Mouse (Mus musculus) sigmoid colon, adult 10 weeks (tissue): ENCODE measurements around the gene Olfr1009. TPM values are rescaled to one million over a fixed set of nuclear protein-coding genes. Genes with fewer than 3 reads are reported as not detected.

Experiments
- polyA plus RNA-seq: library from polyadenylated mRNA; stranded (reverse); fragments of 350-450 nt; fragmentation: Illumina TruSeq; extraction: RNeasy Lipid Tissue Mini Kit (QIAGEN cat#74804); gene quantifications from one replicate; pipeline ENCODE4 v1.2.3, GENCODE M21; 2014; ENCODE audit warnings: low read depth, low replicate concordance

The Olfr1009 gene
- not detected for polyA plus RNA-seq

GRCm38 (mm10) chr2:85715119-85715518 lies at the start of gene Olfr1009:
Gene Olfr1009, plus strand, starts transcription at chr2:85715419.

GRCm38 (mm10) chr2:85678667-85679066 lies 36.6 kb upstream of the Olfr1009 start, which contains the start of gene Olfr1006:
Gene Olfr1006, minus strand, starts transcription at chr2:85678767.

GRCm38 (mm10) chr2:85689131-85689530 lies 26.1 kb upstream of the Olfr1009 start, which contains the start of gene Olfr1008:
Gene Olfr1008, plus strand, starts transcription at chr2:85689431.

GRCm38 (mm10) chr2:85762666-85763065 lies 47.4 kb downstream of the Olfr1009 start, which contains the start of gene Olfr1012:
Gene Olfr1012, minus strand, starts transcription at chr2:85762766.

GRCm38 (mm10) chr2:85766798-85767197 lies 51.6 kb downstream of the Olfr1009 start, which contains the start of gene Olfr1013:
Gene Olfr1013, plus strand, starts transcription at chr2:85767098.

GRCm38 (mm10) chr2:85772413-85772812 lies 57.2 kb downstream of the Olfr1009 start, which contains the start of gene Olfr1014:
Gene Olfr1014, plus strand, starts transcription at chr2:85772713.

Other genes starting within 250 kb of the Olfr1009 start
- gene 4833423E24Rik, start 196.4 kb upstream of the Olfr1009 start, polyA plus RNA-seq = not detected
- gene Olfr996, start 136.2 kb upstream of the Olfr1009 start, polyA plus RNA-seq = not detected
- not detected for gene Olfr998, start 126.5 kb upstream of the Olfr1009 start, polyA plus RNA-seq
- gene Olfr1000, start 103.5 kb upstream of the Olfr1009 start, polyA plus RNA-seq = not detected
- not detected for gene Olfr1002, start 64.7 kb upstream of the Olfr1009 start, polyA plus RNA-seq
- gene Olfr154, start 51.0 kb upstream of the Olfr1009 start, polyA plus RNA-seq = not detected
- gene Olfr1006, start 36.7 kb upstream of the Olfr1009 start, polyA plus RNA-seq = not detected
- gene Olfr1008, start 26.0 kb upstream of the Olfr1009 start, polyA plus RNA-seq = not detected
- gene Olfr1012, start 47.3 kb downstream of the Olfr1009 start, polyA plus RNA-seq = not detected
- gene Olfr1013, start 51.7 kb downstream of the Olfr1009 start, polyA plus RNA-seq = not detected
- gene Olfr1014, start 57.3 kb downstream of the Olfr1009 start, polyA plus RNA-seq = not detected
- gene Olfr1015, start 66.6 kb downstream of the Olfr1009 start, polyA plus RNA-seq = not detected
- not detected for gene Olfr1016, start 87.1 kb downstream of the Olfr1009 start, polyA plus RNA-seq
- not detected for gene Olfr1018, start 103.1 kb downstream of the Olfr1009 start, polyA plus RNA-seq
- gene Olfr1019, start 130.1 kb downstream of the Olfr1009 start, polyA plus RNA-seq = not detected
- gene Olfr1020, start 131.6 kb downstream of the Olfr1009 start, polyA plus RNA-seq = not detected
- not detected for gene Olfr1022, start 153.2 kb downstream of the Olfr1009 start, polyA plus RNA-seq
- gene Olfr1023, start 170.2 kb downstream of the Olfr1009 start, polyA plus RNA-seq = not detected
- gene Olfr1024, start 189.6 kb downstream of the Olfr1009 start, polyA plus RNA-seq = not detected
- not detected for gene Olfr1025-ps1, start 199.8 kb downstream of the Olfr1009 start, polyA plus RNA-seq
- gene Olfr1026, start 206.1 kb downstream of the Olfr1009 start, polyA plus RNA-seq = not detected
- not detected for gene Olfr1028, start 235.0 kb downstream of the Olfr1009 start, polyA plus RNA-seq